Mouse (Mus musculus): ENCODE data around the gene Sgsh. TPM values are rescaled to one million over a fixed set of nuclear protein-coding genes. Genes with fewer than 3 reads are reported as not detected.

Gene Sgsh
- polyA plus RNA-seq, 1 experiment from 2014 or later, result 3.7 TPM

DNA sequence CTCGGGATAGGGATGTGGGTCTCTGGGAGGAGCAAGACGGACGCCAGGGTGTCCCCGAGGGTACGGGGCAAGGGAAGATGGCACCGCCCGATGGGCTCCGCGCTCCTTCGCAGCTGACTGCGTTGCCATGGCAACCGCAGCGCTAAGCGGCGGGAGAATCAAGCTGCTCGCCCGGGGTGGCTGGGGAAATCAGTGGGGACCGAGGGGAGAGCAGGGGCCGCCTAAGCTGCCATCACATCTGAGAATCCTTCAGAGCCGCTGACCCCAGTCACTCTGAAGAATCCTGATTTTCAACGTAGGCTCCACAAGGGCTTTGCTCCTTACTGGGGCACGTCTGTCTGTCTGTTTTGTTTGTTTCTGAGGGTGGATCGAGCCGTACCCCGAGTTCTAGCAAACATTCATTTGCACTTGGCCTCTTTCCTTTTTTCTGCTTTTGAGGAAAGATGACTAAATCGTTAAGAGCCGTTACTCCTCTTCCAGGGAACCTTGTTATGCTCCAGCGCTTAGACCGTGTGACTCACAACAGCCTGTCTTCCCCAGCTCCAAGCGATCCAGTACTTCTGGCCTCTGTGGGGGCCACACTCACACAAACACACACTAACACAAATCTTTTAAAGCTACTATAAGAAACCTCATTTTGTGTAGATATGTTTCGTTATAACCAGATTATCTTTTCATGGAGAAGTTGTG, 54.9 kb downstream of the Sgsh start:
- no peaks in the 10 kb centered on the region for H3K27me3 ChIP-seq (replicated peaks; ENCODE audit: control insufficient read depth, insufficient read depth, low read length)
- H3K9me3 ChIP-seq (ENCODE audit: control insufficient read depth, low read length), result no peaks in the 10 kb centered on the region
- peaks cover 16% of the 10 kb centered on the region for H3K36me3 ChIP-seq (ENCODE audit: control insufficient read depth, insufficient read depth)
- peaks cover 19% of the 10 kb centered on the region for H3K4me1 ChIP-seq (replicated peaks; ENCODE audit: control insufficient read depth, insufficient read depth, low read length)
- H3K9ac ChIP-seq (replicated peaks; ENCODE audit: low read depth, low read length), result peak overlapping the region; percentile 88
- peak overlapping the region; percentile 75 for H3K4me2 ChIP-seq (ENCODE audit: low read length)
- peak overlapping the region; percentile 99 for H3K27ac ChIP-seq (ENCODE audit: low read length)
- 2% methylated on average over 31 of the region's 31 CpGs for WGBS
- peak; percentile 86 for ATAC-seq
- H3K4me3 ChIP-seq (replicated peaks; ENCODE audit: low read length), result peak overlapping the region; percentile 98

DNA sequence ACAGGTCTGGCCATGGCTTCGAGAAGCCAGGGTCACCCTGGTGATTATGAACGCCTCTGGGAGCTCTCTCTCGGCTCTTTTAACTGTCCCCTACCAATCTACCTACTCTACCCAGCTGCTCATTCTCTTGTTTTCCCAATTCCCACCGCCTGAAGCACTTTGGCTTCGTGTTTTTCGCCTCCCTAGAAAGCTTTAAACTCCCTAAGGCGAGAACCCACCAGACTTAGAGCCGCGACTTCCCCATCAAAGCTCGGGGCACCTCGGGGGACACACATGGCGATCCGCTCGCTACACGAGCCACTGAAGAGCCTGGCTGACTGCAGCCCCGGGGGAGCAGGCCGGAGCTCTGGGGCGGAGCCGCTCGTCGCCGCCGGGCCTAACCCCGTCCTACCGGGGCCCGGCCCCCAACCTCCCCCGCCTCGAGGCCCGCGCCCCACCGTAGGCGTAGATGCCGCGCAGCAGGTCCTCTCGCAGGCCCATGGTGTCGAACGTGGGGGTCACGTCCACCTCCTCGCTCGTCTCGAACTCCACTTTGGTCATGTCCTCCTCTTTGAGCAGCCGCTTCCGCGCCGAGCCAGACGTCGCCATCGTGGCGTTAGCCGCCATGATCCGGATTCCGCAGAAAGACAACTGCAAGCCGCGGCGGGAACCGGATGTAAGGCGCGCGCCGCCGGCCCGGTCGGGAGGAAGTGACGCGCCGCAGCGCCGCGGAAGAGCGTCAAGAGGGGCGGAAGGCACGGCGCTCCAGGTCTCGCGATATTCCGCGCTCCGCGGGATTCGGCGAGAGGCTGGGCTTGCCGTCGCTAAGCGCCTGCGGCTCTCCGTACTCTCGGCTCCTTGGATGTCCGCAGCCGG, 55.7 kb downstream of the Sgsh start, which contains the start of gene Eif4a3:
TSS of gene Eif4a3 (minus strand) at position 699 of the 855 bp plus-strand sequence.
- Histone ChIP-seq H3K4me2 (ENCODE audit: low read length) (peak within 1 kb of the TSS; percentile 98), H3K9me3 (ENCODE audit: control insufficient read depth, low read length) (no peaks in the 10 kb centered on the region), H3K4me3 (replicated peaks; ENCODE audit: low read length) (peak within 1 kb of the TSS; percentile 98), H3K27ac (ENCODE audit: low read length) (peak within 1 kb of the TSS; percentile 99), H3K36me3 (ENCODE audit: control insufficient read depth, insufficient read depth) (peaks cover 21% of the 10 kb centered on the region), H3K4me1 (replicated peaks; ENCODE audit: control insufficient read depth, insufficient read depth, low read length) (peaks cover 19% of the 10 kb centered on the region), H3K27me3 (replicated peaks; ENCODE audit: control insufficient read depth, insufficient read depth, low read length) (no peaks in the 10 kb centered on the region), H3K9ac (replicated peaks; ENCODE audit: low read depth, low read length) (peak within 1 kb of the TSS; percentile 88)
- under 1% methylated on average over 89 of the region's 89 CpGs for WGBS
- ATAC-seq, result peak; percentile 98

DNA sequence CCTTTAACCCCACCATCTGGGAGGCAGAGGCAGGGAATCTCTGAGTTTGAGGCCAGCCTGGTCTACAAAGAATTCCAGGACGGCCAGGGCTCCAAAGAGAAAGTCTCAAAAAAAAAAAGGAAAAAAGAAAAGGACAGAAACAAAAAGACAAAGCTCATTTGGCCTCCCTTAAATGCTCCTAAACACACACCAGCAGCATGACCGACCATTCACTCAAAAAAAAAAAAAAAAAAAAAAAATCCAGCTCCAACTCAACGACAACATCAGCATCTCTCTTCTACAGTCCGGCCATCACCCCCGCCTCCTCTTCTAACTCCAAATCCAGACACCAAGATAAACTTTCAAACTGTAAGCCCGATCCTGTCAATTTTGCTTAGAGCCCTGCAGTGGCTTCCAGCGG, 56.4 kb downstream of the Sgsh start:
- H3K4me1 ChIP-seq (replicated peaks; ENCODE audit: control insufficient read depth, insufficient read depth, low read length), result peaks cover 19% of the 10 kb centered on the region
- ATAC-seq, result no peak
- whole genome bisulfite sequencing, result 10% methylated on average over 7 of the region's 7 CpGs
- peaks cover 28% of the 10 kb centered on the region for H3K36me3 ChIP-seq (ENCODE audit: control insufficient read depth, insufficient read depth)
- H3K4me3 ChIP-seq (replicated peaks; ENCODE audit: low read length), result peak overlapping the region; percentile 98
- H3K27me3 ChIP-seq (replicated peaks; ENCODE audit: control insufficient read depth, insufficient read depth, low read length), result no peaks in the 10 kb centered on the region
- H3K4me2 ChIP-seq (ENCODE audit: low read length), result peak overlapping the region; percentile 98
- H3K9me3 ChIP-seq (ENCODE audit: control insufficient read depth, low read length), result no peaks in the 10 kb centered on the region
- H3K27ac ChIP-seq (ENCODE audit: low read length), result no peak overlapping the region
- peak overlapping the region; percentile 88 for H3K9ac ChIP-seq (replicated peaks; ENCODE audit: low read depth, low read length)

DNA sequence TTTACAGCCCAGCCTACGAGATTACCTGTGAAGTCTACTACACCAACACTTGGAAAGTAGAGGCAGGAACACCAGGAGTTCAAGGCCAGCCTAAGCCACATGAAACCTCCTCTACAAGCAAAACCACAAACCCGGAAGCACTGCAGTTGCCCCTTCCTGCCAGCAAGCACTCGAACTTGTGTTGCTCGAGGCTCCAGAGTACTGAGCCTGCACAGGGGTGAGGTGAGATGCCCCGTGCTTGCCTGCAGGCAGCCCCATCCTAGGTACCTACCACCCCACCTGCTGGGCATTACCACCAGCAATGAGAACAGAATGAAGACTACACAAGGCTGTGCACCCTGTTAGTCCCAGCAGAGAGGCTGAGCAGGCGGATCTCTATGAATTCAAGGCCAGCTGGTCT, 57.3 kb downstream of the Sgsh start:
- Histone ChIP-seq H3K9ac (replicated peaks; ENCODE audit: low read depth, low read length) (no peak overlapping the region), H3K9me3 (ENCODE audit: control insufficient read depth, low read length) (no peaks in the 10 kb centered on the region), H3K27ac (ENCODE audit: low read length) (no peak overlapping the region), H3K27me3 (replicated peaks; ENCODE audit: control insufficient read depth, insufficient read depth, low read length) (no peaks in the 10 kb centered on the region), H3K4me3 (replicated peaks; ENCODE audit: low read length) (no peak overlapping the region), H3K4me1 (replicated peaks; ENCODE audit: control insufficient read depth, insufficient read depth, low read length) (peaks cover 19% of the 10 kb centered on the region), H3K4me2 (ENCODE audit: low read length) (no peak overlapping the region; the same call in 1 of the 2 replicates), H3K36me3 (ENCODE audit: control insufficient read depth, insufficient read depth) (peaks cover 35% of the 10 kb centered on the region)
- 91% methylated on average over 6 of the region's 6 CpGs for WGBS
- ATAC-seq, result no peak

MicroRNA genes within 50 kb of the gene (microRNA counts, 519-probe panel; counts per million panel counts)
- not detected for microRNA mmu-miR-1932

Small RNAs within 50 kb of the gene (microRNA-seq; reads per million reads assigned to microRNA genes)
- not detected for gene Mir1932

Other genes with a start within 250 kb of the Sgsh start
- gene Tbc1d16, start 127.0 kb downstream of the Sgsh start, polyA plus RNA-seq (2015; fragmentation: Nextera tagmentation; extraction: Ambion mirVana), result 52.3 and 54.6 TPM in 2 replicates
- 11.5 and 14.1 TPM in 2 replicates for gene Ccdc40, start 127.0 kb downstream of the Sgsh start, polyA plus RNA-seq (2015; fragmentation: Nextera tagmentation; extraction: Ambion mirVana)
- 59.8 and 69.7 TPM in 2 replicates for gene Gaa, start 87.6 kb downstream of the Sgsh start, polyA plus RNA-seq (2015; fragmentation: Nextera tagmentation; extraction: Ambion mirVana)
- 271 and 273 TPM in 2 replicates for gene Eif4a3, start 55.4 kb downstream of the Sgsh start, polyA plus RNA-seq (2015; fragmentation: Nextera tagmentation; extraction: Ambion mirVana)
- gene Card14, start 47.8 kb downstream of the Sgsh start, polyA plus RNA-seq (2015; fragmentation: Nextera tagmentation; extraction: Ambion mirVana), result 0.13 and 0.40 TPM in 2 replicates
- 3.3 and 3.7 TPM in 2 replicates for gene Slc26a11, start within 50 bp of the Sgsh start, polyA plus RNA-seq (2015; fragmentation: Nextera tagmentation; extraction: Ambion mirVana)
- gene Rnf213, start 37.6 kb upstream of the Sgsh start, polyA plus RNA-seq (2015; fragmentation: Nextera tagmentation; extraction: Ambion mirVana), result 1.3 TPM in 2 replicates
- 16.2 and 21.0 TPM in 2 replicates for gene Endov, start 135.8 kb upstream of the Sgsh start, polyA plus RNA-seq (2015; fragmentation: Nextera tagmentation; extraction: Ambion mirVana)
- gene Nptx1, start 192.2 kb upstream of the Sgsh start, polyA plus RNA-seq (2015; fragmentation: Nextera tagmentation; extraction: Ambion mirVana), result 8.6 and 9.8 TPM in 2 replicates
- gene Rptor, start 247.4 kb upstream of the Sgsh start, polyA plus RNA-seq (2015; fragmentation: Nextera tagmentation; extraction: Ambion mirVana), result 8.5 and 11.3 TPM in 2 replicates

Data from forebrain, embryonic 16.5 days (tissue).